Mouse (Mus musculus) ES-CJ7 (cell line): ENCODE data around the gene Mfap4.
A peak's percentile ranks its signal among the peaks of the same experiment; 100 is the strongest.

ENCODE experiments used
- DNase-seq: peaks from one replicate; pipeline ENCODE4 v3.0.0; 2011; ENCODE audit warnings: low read depth, low spot score

The Mfap4 gene

GRCm38 (mm10) chr11:61514953-61515352, 29.7 kb downstream of the Mfap4 start:
- DNase-seq, result peak; percentile 82

- DNase-seq, result no peak
Observed at GRCm38 (mm10) chr11:61517971-61518370, 32.7 kb downstream of the Mfap4 start.

- peak; percentile 36 for DNase-seq
Observed at GRCm38 (mm10) chr11:61518871-61519270, 33.6 kb downstream of the Mfap4 start.

- no peak for DNase-seq
Observed at GRCm38 (mm10) chr11:61519484-61520107, 34.4 kb downstream of the Mfap4 start.

GRCm38 (mm10) chr11:61526872-61527271, 41.6 kb downstream of the Mfap4 start:
- DNase-seq, result no peak

GRCm38 (mm10) chr11:61529268-61529713, 44.1 kb downstream of the Mfap4 start:
- DNase-seq, result peak; percentile 95

GRCm38 (mm10) chr11:61532820-61533219, 47.6 kb downstream of the Mfap4 start:
- DNase-seq, result no peak

GRCm38 (mm10) chr11:61533571-61533970, 48.3 kb downstream of the Mfap4 start:
- peak; percentile 57 for DNase-seq

- no peak for DNase-seq
Observed at GRCm38 (mm10) chr11:61535530-61535929, 50.3 kb downstream of the Mfap4 start.

- DNase-seq, result no peak
Observed at GRCm38 (mm10) chr11:61536952-61537351, 51.7 kb downstream of the Mfap4 start.

GRCm38 (mm10) chr11:61537362-61537761, 52.1 kb downstream of the Mfap4 start:
- no peak for DNase-seq
